Mouse (Mus musculus) embryonic fibroblast, embryonic 13.5 days (primary cell): Measurements from ENCODE around the gene Mrps12.

Experiments
- CTCF ChIP-seq: IDR thresholded peaks from 2 replicates; pipeline ENCODE4 v1.5.1; 2011; ENCODE audit warnings: mild to moderate bottlenecking, control low read depth, low read length, moderate library complexity, borderline replicate concordance; ENCODE audit not compliant: insufficient read depth
- POLR2A ChIP-seq: IDR thresholded peaks from 2 replicates; pipeline ENCODE4 v1.6.1; 2011; ENCODE audit warnings: low read depth, mild to moderate bottlenecking, control low read depth, low read length, moderate library complexity

DNA sequence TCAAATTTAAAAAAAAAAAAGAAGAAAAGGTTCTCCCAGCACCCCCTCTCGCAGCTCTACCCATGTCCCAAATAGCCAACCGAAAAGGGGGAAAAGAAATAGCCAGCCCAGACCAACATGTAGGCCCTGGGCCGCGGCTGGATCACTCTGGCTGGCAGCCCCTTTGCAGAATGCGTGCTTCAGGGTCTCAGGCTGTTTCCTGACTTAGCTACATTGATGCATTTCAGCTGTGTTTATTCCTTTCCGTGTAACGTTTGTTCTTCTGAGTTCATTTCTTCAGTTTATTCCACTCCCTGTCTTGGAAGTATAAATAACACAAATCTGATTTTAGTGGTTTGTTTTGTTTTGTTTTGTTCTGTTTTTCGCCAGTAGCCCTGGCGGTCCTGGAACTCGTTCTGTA lies 23.9 kb downstream of the Mrps12 start:
- TF ChIP-seq CTCF, result no peak
- TF ChIP-seq POLR2A, result no peak
